Mouse (Mus musculus) olfactory bulb, adult 2 months (tissue): Measurements from ENCODE around the gene Pld1.

Source experiments
- CTCF ChIP-seq: fragments of 200-500 bp; IDR thresholded peaks from 2 replicates; pipeline ENCODE4 v1.5.1; 2012; ENCODE audit warnings: low read depth, mild to moderate bottlenecking, low read length, moderate library complexity; ENCODE audit not compliant: insufficient read depth
- POLR2A ChIP-seq: fragments of 200-500 bp; IDR thresholded peaks from 2 replicates; pipeline ENCODE4 v1.6.1; 2012; ENCODE audit warnings: mild to moderate bottlenecking, low read depth, low read length, moderate library complexity; ENCODE audit not compliant: insufficient read depth

DNA sequence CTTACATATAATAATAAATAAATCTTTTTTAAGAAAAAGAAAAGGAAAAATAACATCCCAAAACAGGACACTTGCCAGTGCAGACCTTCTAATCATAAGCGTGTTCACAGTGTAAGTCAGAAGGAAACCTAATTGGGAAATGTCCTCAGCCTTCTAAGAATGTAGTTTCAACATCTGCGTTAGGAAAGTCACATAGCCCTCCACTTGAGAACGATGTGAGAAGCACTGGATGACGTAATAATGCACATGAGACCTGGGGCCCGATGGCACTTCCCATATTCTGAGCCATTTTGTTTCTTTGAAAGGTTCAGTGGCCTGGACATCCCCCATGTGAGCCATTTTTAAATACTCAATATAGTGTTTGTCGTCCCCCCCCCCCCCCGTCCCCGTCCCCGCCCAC is 160.7 kb downstream of the Pld1 start:
- TF ChIP-seq CTCF (no peak), POLR2A (no peak)
